Mouse (Mus musculus) frontal cortex, adult 2 months (tissue): ENCODE results near the gene F2rl3. TPM values are rescaled to one million over a fixed set of nuclear protein-coding genes. Genes with fewer than 3 reads are reported as not detected.

ENCODE experiments used
- DNase-seq, 2 experiments: peaks; one replicate each; pipeline ENCODE4 v3.0.0; 2022; ENCODE audit warnings: low spot score in 1 of 2; ENCODE audit errors: extremely low spot score in 1 of 2
- polyA plus RNA-seq: library from polyadenylated mRNA; depleted of rRNA; stranded (reverse); fragments of >200 nt; gene quantifications from 2 replicates; pipeline ENCODE4 v1.2.3, GENCODE M21; 2012; rRNA removed

F2rl3 gene
- polyA plus RNA-seq: 0.42 and 0.65 TPM in 2 replicates

DNA sequence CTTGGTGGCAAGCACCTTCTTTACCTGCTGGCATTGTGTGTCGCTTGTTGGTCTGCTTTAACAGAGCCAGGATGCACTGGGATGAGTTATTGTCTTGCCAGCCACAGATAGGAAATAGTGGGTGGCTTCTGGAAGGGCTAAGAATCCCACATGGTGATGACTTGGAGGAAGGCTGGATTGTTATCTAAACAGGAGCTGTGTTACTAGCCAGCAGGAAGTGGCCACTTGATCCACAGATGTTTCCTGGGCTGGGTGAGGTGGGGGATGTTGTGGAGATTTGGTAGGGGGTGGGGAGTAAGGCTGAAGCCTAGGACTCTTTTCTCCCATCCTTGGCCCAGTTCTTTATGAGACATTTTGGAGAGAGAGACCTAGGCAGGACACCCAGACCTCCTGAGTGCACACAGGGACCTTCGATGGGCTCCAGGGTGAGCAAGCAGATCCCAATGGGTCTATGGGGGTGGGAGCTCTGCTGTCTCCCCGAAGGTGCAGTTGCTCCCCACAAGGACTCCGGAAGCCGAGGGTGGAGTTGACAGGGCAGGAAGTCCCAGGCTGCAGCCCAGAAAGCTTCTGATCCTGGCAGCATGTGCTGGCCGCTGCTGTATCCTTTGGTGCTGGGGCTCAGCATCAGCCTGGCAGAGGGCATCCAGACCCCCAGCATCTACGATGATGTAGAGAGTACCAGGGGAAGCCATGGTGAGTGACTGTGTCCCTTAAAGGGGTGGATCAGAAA, at the start of gene F2rl3:
Gene F2rl3, plus strand, starts transcription at position 559 of the 730 bp plus-strand sequence.
- no peak for DNase-seq

DNA sequence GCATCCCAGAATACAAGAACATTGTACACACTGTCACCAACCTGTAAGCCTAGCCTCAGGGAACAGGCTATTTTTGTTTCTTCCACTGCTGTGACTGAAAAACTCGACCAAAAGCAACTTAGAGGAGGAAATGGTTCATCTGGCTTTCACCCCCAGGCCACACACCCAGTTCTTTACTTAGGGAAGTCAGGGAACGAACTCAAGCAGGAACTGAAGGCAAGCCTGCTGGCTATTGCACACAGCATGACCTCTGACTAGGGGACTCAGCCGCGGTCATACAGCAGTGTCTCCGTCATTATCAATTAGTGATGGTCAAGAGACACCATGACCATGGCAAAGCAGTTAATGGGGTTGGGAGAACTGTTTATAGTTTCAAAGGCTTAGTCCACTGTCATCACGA, 49.1 kb upstream of the F2rl3 start:
- DNase-seq: no peak

DNA sequence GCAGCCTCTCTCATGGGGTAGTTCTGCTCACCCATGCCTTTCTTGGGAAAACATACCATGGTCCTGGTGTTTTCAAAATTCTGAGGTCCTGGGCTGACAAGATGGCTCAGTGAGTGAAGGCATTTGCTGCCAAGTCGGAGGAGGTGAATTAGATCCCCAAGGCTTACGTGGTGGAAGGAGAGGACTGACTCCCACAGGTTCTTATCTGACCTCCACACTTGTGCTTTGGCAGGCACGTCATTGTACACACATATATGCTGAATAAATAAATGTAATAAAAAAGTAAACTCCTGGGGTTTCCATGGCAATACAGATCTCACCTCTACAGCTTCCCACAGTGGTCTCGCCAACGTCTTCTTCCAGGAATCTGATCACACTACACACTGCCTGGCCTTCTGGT, 45.1 kb upstream of the F2rl3 start:
- no peak for DNase-seq

DNA sequence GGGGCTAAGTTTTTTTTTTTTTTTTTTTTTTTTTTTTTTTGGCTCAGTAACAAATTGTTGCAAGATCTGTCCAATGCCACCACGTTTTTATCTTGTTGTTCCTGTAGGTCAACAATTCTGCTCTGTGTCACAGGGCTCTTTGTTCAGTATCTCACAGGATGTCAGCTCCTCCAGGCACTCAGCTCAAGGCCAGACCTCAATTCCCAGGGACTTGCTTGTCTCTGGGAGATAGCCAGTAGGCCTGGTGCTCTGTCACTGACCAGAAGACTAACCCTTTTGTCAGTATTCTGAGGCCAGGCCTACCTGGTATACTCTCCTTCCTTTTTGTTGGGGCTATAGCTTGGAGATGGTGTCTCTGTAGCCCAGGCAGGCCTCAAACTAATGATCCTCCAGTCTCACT, 41.1 kb upstream of the F2rl3 start:
- no peak for DNase-seq

DNA sequence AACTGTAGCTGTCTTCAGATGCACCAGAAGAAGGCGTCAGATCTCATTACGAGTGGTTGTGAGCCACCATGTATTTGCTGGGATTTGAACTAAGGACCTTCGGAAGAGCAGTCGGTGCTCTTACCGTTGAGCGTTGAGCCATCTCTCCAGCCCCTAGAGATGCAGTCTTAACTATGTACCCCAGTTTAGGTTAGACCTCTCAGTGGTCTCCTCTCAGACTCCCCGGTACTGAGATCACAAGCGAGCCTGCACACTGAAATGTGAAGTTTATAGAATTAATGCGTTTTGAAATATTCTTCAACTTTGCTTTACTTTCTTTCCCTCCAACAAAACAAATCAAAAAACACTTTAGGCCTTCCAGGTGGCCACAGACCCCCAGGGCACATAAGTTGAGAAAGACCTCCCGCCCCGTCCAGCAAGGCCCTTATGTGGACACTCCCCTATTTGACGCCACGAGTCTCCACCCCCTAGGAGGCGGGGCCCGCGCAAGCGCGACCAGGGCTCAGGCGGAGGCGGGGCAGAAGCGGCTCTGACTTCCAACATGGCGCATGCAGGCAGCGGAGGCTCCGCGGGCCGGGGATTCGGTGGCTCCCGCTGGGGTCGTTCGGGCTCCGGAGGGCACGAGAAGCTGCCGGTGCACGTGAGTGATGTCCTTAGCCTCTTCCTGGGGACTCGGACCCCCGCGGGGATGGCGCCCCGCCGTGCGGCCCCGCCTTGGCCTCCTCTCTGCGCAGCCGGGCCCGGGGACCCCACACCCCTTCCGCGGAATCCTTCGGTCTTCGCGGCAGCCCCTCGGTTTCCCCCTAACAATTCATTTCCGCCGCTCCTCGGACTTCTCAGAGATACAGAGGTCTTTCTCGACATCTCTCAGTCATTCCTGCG, 38.7 kb upstream of the F2rl3 start, which contains the start of gene Sin3b:
Gene Sin3b, plus strand, starts transcription at position 517 of the 882 bp plus-strand sequence.
- DNase-seq: peak; percentile 81 to 95

DNA sequence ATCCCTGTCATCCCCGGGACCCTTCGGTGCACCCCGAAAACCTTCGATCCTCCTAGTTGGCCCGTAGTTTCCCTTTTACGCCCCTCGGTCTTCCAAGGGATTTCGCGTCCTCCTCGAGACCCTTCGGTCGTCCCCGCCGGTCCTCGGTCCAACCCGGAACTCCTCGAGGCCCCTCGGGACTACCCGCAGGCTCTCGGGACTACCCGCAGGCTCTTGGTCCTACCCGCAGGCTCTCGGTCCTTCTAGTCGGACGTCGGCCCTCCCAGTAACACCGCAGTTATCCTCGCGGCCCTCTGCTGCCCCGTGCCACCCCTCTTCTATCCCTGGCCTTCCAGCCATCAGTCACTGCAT, 38.1 kb upstream of the F2rl3 start:
- no peak for DNase-seq

DNA sequence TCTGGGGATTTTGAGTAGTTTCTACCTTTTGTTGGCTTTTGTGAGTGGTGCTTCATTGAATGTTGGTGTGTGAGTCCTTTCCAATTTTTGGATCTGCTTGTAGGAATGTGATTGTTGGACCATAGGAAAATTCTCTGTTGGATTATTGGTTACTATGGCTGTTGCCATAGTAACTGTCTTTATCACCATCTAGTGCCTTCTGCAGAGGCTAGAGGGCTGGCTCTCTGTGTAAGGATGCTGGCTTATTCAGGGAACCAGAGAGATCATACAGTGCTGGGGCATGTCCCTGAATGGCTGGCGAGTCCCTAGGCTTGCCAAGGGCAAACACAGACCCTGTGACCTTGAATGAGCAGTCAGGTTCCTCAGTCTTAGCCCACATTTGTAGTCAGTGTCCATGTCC, 33.0 kb upstream of the F2rl3 start:
- no peak for DNase-seq

DNA sequence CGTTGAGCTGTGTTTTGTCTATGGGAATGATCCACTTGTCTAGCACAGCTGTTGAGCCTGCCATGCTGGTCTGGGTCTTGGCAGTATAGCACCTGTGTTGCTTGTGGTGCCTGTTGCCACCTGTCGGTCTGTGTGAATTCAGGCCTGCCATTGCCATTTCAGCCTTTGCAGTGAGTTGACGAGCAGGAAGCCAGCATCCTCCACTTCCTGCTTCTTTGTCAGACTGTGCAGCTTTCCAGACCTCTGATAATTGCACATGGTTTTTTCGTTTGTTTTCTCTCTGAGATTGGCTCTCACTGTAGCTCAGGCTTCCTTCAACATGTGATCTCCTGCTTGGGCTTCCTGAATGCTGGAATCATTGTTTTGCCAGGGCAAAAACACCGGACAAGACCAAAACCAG, 26.7 kb upstream of the F2rl3 start:
- no peak for DNase-seq

DNA sequence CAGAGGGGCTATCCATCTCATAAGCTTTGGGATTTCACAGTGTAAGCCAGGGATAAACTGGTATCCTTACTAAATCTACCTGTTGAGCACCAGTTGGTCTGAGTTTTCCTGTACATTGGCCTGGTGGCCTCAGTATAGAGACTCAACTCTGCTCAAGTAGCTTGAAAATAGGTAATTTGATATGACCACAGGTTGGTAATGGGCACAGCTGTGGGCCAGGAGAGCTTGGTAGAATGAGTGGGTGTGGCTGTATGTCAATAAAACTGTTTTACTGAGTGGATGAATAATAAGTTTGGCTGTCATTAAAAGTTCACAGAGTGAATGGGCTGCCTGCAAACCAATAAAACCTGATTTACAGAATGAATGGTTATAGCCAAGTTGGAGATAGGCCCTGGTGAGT, 24.8 kb upstream of the F2rl3 start:
- no peak for DNase-seq

DNA sequence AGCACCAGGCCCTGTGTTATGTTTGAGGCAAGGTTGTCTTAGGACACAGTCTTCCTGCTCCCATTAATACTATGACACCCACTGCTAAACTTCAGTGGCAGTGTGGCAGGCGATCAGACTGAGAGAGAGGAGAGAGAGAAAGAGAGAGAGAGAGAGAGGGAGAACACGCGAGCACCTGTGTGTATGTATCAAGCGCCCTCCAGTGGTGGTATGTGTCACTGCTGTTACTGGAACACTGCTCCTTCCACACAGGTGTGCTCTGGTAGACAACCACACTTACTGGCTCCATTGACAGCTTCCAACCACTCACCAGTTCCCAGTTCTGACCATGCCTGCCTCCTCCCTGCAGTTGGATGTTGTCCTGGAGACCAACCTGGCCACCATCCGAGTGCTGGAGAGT, 15.6 kb upstream of the F2rl3 start:
- DNase-seq: peak; percentile 42 to 77

DNA sequence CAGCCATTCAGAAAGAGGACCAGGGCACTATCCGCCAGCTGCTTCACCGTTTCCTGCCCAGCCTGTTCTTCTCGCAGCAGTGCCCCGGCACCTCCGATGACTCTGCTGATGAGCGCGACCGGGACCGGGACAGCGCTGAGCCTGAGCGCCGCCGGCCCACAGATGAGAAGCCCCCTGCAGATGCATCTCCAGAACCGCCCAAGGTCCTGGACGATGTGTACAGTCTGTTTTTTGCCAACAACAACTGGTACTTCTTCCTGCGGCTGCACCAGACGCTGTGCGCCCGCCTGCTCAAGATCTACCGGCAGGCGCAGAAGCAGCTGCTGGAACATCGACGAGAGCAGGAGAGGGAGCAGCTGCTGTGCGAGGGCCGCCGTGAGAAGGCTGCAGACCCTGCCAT, 11.8 kb upstream of the F2rl3 start:
- no peak for DNase-seq

DNA sequence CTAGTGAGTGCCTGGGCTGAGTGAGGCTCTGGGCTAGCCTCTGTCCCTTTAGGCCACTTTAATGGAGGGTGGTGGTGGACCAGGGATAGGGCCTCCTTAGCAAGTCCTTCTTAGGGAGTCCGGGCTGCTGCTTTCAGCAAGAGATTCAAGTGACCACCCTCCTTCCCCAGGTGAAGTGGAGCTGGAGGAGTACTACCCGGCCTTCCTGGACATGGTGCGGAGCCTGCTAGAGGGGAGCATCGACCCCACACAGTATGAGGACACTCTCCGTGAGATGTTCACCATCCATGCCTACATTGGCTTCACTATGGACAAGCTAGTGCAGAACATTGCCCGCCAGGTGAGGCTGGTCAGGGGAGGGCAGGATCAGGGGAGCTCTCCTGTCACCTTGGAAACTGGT, 11.4 kb upstream of the F2rl3 start:
- DNase-seq: no peak

DNA sequence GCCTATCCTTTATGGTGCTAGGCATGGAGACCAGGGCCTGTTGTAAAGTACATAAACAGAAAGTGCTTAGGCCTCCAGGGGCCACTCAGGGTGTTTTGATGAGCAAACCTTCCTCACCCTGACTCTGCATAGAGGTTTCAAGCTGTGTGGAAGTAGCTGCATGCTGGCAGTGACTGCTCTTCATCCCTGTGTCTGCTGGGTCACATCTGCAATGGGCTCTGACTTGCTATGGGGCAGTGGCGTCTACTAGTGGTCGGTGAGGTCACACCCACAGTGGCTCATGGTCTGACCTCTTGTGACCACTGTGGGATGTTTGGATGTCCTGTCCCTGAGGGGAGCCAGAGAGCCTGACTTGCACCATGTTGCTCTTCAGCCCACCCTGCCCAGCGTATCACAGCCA, 10.6 kb upstream of the F2rl3 start:
- no peak for DNase-seq

DNA sequence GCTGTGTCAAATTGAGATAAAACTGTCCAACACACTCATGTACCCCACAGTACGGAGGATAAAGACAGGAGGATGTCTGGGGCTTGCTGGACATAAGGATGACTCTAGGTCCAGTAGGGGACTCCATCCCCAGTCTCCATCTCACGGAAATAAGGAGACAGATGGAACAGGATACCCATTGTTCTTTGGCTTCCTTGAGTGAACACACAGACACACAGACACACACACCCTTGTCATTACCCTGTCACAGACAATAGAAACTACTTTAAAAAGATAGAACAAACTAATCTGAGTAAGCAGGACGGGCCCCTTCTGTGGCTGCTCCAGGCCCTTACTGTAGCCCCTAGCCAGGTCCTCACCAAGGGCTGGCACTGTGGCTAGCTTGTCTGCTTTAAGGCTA, 9.4 kb upstream of the F2rl3 start:
- no peak for DNase-seq

DNA sequence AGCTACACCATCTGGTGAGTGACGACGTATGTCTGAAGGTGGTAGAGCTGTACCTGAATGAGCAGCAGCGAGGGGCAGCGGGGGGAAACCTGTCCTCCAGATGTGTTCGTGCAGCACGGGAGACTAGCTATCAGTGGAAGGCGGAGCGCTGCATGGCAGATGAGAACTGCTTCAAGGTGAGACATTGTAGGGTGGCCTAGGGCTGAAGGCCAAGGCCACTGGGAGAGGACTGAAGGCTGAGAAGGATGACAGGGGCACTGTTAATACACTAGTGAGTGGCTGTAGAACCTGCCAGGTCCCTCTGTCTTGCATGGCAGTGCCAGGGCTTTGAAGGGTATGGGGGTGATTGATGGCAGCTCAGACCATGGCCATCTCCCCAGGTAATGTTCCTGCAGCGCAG, 8.5 kb upstream of the F2rl3 start:
- no peak for DNase-seq

DNA sequence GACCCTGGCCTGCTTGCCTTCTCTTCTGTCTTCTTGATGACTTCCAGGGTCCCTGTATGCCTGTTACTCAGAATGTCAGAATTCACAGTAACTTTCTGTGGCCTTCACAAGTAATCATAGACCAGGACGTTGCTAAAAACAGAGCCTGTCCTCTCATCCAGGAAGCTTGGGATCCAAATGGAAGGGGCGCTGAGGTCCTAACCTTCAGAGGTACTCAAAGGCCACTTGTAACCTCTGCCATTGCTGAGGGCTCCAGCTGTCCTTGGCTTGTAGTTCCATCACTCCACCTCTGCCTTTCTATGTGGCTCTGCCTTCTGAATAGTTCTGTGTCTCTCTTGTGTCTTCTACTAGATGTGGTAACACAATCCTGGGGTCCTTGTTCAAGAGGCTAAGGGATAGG, 7.9 kb upstream of the F2rl3 start:
- no peak for DNase-seq

DNA sequence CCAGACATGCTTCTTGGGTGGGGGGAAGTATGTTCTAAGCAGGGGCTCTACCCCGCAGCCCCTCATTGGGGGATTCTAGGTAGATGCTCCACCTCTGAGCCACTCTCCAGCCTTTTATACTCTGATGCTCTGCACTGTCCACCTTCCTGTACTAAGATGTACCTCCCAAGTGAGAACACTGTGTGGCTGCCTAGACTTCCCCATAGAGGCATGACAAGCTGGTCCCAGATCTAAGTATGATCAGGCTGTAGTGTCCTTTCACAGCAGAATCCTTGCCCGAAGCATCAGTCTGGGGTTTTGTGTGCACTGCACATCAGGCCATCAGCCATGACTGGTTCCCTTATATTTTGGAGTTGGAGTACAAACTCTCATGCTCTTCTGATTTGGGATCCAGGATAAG, 5.6 kb upstream of the F2rl3 start:
- DNase-seq: no peak

DNA sequence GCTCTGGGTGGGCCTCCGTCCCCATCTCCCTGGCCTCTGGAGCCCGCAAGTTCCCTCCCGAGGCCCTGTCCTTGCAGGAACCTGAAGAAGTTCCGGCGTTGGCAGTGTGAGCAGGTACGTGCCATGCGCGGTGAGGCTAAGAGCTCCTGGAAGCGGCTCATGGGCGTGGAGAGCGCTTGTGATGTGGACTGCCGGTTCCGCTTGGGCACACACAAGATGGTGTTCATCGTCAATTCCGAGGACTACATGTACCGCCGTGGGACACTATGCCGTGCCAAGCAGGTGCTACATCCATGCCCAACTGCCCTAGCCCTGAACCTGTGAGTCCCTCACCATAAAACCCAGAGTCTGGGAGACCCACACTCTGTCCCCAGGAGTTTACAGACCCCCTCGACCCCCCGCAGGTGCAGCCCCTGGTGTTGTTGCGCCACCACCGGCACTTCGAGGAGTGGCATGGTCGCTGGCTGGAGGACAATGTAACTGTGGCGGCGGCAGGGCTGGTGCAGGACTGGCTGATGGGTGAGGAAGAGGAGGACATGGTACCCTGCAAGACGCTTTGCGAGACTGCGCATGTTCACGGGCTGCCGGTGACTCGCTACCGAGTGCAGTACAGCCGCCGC, 4.8 kb upstream of the F2rl3 start:
- no peak for DNase-seq

DNA sequence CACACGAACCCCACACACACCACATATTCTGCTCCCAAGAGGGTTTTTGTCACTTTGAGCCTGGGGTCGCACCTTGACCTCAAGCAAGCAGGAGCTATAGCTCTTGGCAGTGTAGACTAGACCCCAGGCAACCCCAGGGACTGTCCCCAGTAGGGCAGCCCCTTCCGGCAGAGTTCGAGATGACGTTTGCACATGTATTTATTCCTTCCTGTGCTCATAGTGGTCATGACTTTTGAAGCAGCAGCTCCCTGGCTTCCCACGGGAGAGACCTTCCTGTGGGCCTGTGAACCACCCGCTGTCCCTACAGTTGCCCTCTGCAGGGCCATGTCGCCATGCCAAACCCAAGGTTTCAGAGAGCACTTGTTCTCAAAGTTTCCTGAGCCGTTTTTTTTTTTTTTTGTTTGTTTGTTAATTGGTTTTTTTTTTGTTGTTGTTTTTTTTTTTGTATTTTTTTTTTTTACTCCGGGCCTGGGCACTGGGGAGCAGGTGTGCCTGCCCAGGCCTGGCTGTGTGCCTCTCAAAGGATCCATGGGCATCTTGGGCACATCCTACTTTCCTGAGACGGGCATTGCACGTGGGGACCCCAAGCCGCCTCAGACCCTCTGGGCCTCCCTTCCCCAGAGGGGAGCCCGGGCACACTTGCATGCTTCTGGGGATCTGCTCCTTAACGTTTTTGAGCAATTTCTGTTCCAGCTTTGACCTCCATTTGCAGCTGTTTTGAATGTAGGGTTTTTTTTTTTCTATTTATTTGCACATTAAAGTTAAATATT, 4.1 kb upstream of the F2rl3 start:
- no peak for DNase-seq

DNA sequence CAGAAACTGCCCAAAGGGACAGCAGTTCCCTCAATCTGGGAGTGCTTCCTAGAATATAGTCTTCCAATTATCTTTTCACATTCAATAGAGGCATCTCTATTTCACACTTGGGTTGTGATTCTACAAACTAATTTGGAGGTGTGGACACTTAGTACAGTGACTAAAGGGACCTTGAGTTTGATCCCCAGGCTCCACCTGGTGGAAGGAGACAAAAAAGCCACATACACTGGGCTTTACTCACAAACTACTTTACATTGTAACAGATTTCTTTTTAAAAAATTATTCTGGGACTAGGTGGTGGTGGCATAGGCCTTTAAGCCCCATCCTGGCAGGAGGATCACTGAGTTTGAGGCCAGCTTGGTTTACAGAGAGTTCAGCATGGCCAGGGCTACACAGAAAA, 3.4 kb upstream of the F2rl3 start:
- DNase-seq: no peak

DNA sequence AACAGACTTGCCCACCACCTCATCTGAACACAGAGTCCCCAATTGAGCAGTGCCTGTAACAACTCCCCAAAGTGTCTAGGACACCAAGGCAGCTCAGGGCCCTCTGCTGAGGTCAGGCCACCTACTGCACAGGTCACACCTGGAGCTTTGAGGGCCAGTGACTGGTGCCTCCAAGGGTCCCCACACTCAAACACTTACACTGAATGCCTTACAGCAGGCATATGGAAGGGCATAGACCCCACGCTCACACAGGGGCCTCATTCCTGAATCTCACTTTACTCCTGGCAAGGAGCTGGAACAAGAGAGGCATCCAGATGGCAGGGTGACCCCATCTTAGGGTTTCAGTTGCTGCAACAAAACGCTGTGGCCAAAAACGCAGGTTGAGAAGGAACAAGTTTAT, 1.5 kb upstream of the F2rl3 start:
- DNase-seq: no peak
